Mouse (Mus musculus): ENCODE measurements around the gene Ppp2r5e. TPM values are rescaled to one million over a fixed set of nuclear protein-coding genes. Genes with fewer than 3 reads are reported as not detected.
A peak's percentile ranks its signal among the peaks of the same experiment; 100 is the strongest.

Ppp2r5e gene
- total RNA-seq, 2 experiments from 2014 or later = 50.2 to 50.8 TPM

GRCm38 (mm10) chr12:75579076-75579475, 17.0 kb downstream of the Ppp2r5e start:
- DNase-seq = no peak

GRCm38 (mm10) chr12:75577255-75577654, 18.8 kb downstream of the Ppp2r5e start:
- no peak for DNase-seq

GRCm38 (mm10) chr12:75572271-75572670, 23.8 kb downstream of the Ppp2r5e start:
- DNase-seq = peak; percentile 68 to 82

DNA sequence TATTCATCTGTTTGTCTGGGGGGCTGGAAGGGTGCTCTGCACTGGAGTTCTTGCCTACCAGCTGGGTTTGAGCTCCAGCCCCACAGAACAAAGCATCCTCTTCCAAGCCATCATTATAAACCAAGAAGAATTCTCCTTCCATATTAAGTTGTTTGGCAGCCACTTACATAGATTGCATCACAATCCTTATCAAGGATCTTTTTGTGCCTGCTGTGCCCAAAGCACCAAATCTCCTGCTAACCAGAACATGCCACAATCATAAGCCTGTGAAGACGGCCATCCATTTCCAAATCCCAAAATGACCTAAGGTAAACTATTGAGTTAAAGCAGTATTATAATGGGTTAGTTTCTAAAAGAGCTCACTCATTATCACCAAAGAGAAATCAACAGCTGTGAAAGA, 25.9 kb downstream of the Ppp2r5e start:
- no peak for DNase-seq

DNA sequence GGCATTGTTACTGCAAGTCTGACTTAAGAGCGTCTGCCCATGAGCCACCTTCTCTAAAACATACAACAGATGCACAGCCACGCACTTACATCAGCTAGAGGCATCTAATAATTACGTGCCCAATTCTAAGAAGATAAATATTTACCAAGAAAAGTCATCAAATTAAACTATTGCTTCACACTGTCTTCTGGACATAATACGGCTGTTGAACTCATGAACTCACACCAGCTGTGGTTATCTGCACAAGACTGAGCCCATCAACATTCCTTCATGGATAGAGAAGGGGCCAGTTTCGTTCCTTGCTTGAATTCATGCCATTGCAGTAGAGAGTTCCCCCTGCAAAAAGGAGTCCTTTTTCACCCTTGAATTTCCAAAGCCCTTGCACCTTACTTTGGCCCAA, 28.3 kb downstream of the Ppp2r5e start:
- no peak for DNase-seq

GRCm38 (mm10) chr12:75565756-75566155, 30.3 kb downstream of the Ppp2r5e start:
- no peak for DNase-seq

GRCm38 (mm10) chr12:75564498-75564897, 31.5 kb downstream of the Ppp2r5e start:
- no peak for DNase-seq

- DNase-seq = no peak
Observed at GRCm38 (mm10) chr12:75562996-75563618, 32.9 kb downstream of the Ppp2r5e start.

- no peak for DNase-seq
Observed at GRCm38 (mm10) chr12:75560681-75561387, 35.2 kb downstream of the Ppp2r5e start.

GRCm38 (mm10) chr12:75559196-75559595, 36.8 kb downstream of the Ppp2r5e start:
- no peak for DNase-seq

GRCm38 (mm10) chr12:75557813-75558212, 38.2 kb downstream of the Ppp2r5e start:
- DNase-seq = no peak

GRCm38 (mm10) chr12:75555032-75555431, 41.0 kb downstream of the Ppp2r5e start:
- no peak for DNase-seq

GRCm38 (mm10) chr12:75552296-75552695, 43.7 kb downstream of the Ppp2r5e start:
- no peak for DNase-seq

- DNase-seq = no peak
Observed at GRCm38 (mm10) chr12:75551671-75552070, 44.4 kb downstream of the Ppp2r5e start.

DNA sequence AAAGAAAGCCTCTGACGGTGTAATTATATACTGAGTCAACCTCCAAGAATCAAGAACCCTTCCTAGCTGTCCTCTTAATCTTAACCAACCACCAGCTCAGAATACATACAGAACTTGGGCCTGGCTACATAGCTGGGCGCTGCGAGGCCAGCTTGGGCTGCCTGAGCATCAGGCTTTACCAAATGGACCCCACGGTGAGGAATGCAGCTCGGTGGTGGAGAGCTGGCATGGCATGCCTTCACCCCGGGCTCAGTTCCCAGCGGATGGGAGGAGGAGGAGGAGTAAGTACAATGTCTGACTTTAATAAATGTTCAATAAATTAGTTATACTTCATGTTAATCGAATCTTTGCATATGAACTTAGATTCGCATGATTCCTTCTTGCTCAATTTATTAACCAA, 47.0 kb downstream of the Ppp2r5e start:
- DNase-seq = no peak

- no peak for DNase-seq
Observed at GRCm38 (mm10) chr12:75547174-75547573, 48.9 kb downstream of the Ppp2r5e start.

- no peak for DNase-seq
Observed at GRCm38 (mm10) chr12:75546241-75546640, 49.8 kb downstream of the Ppp2r5e start.

GRCm38 (mm10) chr12:75545431-75545925, 50.6 kb downstream of the Ppp2r5e start:
- no peak for DNase-seq

- DNase-seq = no peak
Observed at GRCm38 (mm10) chr12:75544666-75545065, 51.4 kb downstream of the Ppp2r5e start.

GRCm38 (mm10) chr12:75544259-75544658, 51.8 kb downstream of the Ppp2r5e start:
- DNase-seq = no peak

- DNase-seq = no peak
Observed at GRCm38 (mm10) chr12:75543346-75543745, 52.7 kb downstream of the Ppp2r5e start.

DNA sequence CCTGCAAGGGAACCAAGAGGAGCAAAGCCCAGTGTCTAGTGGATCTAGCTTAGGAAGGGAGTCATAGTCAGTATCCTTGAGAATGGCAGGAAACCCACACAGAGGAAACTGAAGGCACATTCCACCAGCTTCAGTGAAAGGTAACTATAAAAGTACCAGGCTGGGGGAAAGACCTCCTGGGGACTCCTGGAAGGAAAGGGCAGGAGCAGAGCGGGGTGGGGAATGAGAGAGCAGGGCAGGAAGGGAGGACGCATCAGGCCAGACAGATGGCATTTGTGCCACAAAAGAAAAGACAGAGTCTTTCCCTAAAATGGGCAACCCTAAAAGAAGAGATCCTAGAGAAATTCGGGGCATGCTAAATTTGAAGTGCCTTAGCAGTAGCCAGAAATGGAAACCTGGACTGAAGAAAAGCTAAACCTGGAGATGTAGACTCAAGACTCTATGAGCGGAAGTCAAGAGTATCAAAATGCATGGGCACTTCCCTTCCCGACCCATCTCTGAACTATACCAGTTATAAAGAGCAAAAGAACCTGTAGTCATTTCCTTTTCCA, 55.3 kb downstream of the Ppp2r5e start:
- no peak for DNase-seq

- DNase-seq = no peak
Observed at GRCm38 (mm10) chr12:75539228-75539627, 56.8 kb downstream of the Ppp2r5e start.

Data from adrenal gland, postnatal 36 days (tissue).